In the genomic region with DNA sequence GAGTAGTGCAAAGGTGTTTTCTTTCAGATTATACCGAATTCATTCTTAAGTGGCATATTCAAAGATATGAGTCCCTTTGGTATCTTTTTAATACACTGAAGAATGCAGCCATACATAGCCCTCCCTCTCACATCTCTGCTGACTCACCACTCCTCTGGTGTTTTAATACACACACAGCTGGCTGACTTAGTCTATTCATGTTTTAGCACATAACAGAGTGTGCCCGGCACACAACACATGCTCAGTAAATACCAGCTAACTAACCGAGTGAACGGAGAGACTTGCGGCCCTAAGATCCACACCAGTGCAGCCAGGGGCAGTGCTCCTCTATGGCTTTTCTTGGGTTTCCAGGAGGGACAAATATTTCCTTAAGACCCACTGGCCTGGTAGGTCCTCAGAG, we compare ENCODE assay signal across 16 mouse cellular contexts. TPM values are rescaled to one million over a fixed set of nuclear protein-coding genes. Genes with fewer than 3 reads are reported as not detected.
DNase-seq lines count a peak whose midpoint lies in the region; ATAC-seq and TF ChIP-seq lines count a peak whose summit lies in the region.
"Had no signal": no experiment of that assay in that cellular context is flagged by ENCODE, and none has a peak within 500 bp of the region (broad histone marks: within the 10 kb centered on the region; RNA-seq: fewer than 3 reads in every experiment).

No protein-coding gene starts in this region.

- intact Hi-C loops in gastrocnemius, adult 2 months (cut with DNase I), result no loop called here

- no peak overlapping the region for H3K4me3 ChIP-seq in gastrocnemius, adult 2 months
- H3K4me3 ChIP-seq: erythroblast, embryonic 14.5 days; liver, embryonic 13.5 days; midbrain, embryonic 15.5 days; neural tube, embryonic 12.5 days had no signal

- H3K27ac ChIP-seq in gastrocnemius, adult 2 months, result peak overlapping the region; percentile 16; the same call in 1 of the 2 replicates
- H3K27ac ChIP-seq: hindbrain, embryonic 14.5 days; liver, embryonic 13.5 days; midbrain, embryonic 15.5 days; neural tube, embryonic 12.5 days had no signal

- no peak for DNase-seq in gastrocnemius, adult 2 months
- DNase-seq in gastrocnemius, postnatal 25 days, result no peak
- DNase-seq in layer of hippocampus, adult 11-12 months (ENCODE audit: low spot score), result peak; percentile 56
- DNase-seq in layer of hippocampus, adult 9-10 months (ENCODE audit: low spot score), result no peak
- DNase-seq in right cerebral cortex, postnatal 25 days, result peak; percentile 45
- DNase-seq in right cerebral cortex, postnatal 10 days (ENCODE audit: low spot score in 2 of 2), result no peak
- DNase-seq: cerebellum, adult 2 months; gastrocnemius, postnatal 36 days; kidney, adult 18-20 months; liver, embryonic 13.5 days; lung, postnatal 14 days had no signal

- no peak for TF ChIP-seq CTCF in gastrocnemius, adult 2 months (IDR thresholded peaks at IDR 0.05)

- no peak for ATAC-seq in erythroblast, adult 5-6 weeks (replicated peaks; ENCODE audit: low FRiP score, poor library complexity, severe bottlenecking)
- ATAC-seq: midbrain, embryonic 15.5 days had no signal

RNA-seq across cellular contexts. Expression of a gene that starts 20.3 kb away (rescaled TPM):
- 10 to 100 TPM in 1 of 2 experiments, 1 to 10 TPM in 1; 9.2 to 11.3 TPM for total RNA-seq in gastrocnemius, adult 2 months (2021)
- 10 to 100 TPM in 1 of 2 experiments, 1 to 10 TPM in 1; 7.7 to 10.9 TPM for total RNA-seq in gastrocnemius, postnatal 25 days (2021)
- 0.19 and 0.63 TPM in 2 replicates for total RNA-seq in erythroblast, adult 5-6 weeks (2015; ENCODE audit: low replicate concordance)
- 0.60 and 2.0 TPM in 2 replicates for total RNA-seq in erythroblast, adult 5-6 weeks (2017; ENCODE audit: low replicate concordance)

RNA-seq across cellular contexts. Expression of a gene that starts 35.3 kb away (rescaled TPM):
- total RNA-seq in gastrocnemius, adult 2 months (2021), result 1 to 10 TPM; 3.5 to 4.1 TPM
- 1 to 10 TPM; 3.7 to 4.1 TPM for total RNA-seq in gastrocnemius, postnatal 25 days (2021)
- 11.0 and 16.7 TPM in 2 replicates for total RNA-seq in erythroblast, adult 5-6 weeks (2015; ENCODE audit: low replicate concordance)
- 4.6 and 5.1 TPM in 2 replicates for total RNA-seq in erythroblast, adult 5-6 weeks (2017; ENCODE audit: low replicate concordance)

RNA-seq across cellular contexts. Expression of a gene that starts 35.5 kb away (rescaled TPM):
- under 1 TPM in 1 of 2 experiments, not detected in 1; 0.13 TPM for total RNA-seq in gastrocnemius, adult 2 months (2021)
- total RNA-seq in gastrocnemius, postnatal 25 days (2021), result under 1 TPM; 0.13 to 0.18 TPM
- not detected in 2 replicates for total RNA-seq in erythroblast, adult 5-6 weeks (2015; ENCODE audit: low replicate concordance)
- not detected in 2 replicates for total RNA-seq in erythroblast, adult 5-6 weeks (2017; ENCODE audit: low replicate concordance)

RNA-seq across cellular contexts. Expression of a gene that starts 56.0 kb away (rescaled TPM):
- 100 to 1,000 TPM in 1 of 2 experiments, 10 to 100 TPM in 1; 90.8 to 122 TPM for total RNA-seq in gastrocnemius, adult 2 months (2021)
- total RNA-seq in gastrocnemius, postnatal 25 days (2021), result 100 to 1,000 TPM in 1 of 2 experiments, 10 to 100 TPM in 1; 96.9 to 110 TPM
- total RNA-seq in erythroblast, adult 5-6 weeks (2015; ENCODE audit: low replicate concordance), result 14.6 and 20.8 TPM in 2 replicates
- total RNA-seq in erythroblast, adult 5-6 weeks (2017; ENCODE audit: low replicate concordance), result 31.6 and 35.8 TPM in 2 replicates

Comparison
In these comparisons a context has a peak if more than half of its experiments do, and no peak if none do; other contexts are left out.
1. DNase-seq: peak in layer of hippocampus, adult 11-12 months (single experiment) and right cerebral cortex, postnatal 25 days (single experiment); none in gastrocnemius, adult 2 months (single experiment), gastrocnemius, postnatal 25 days (single experiment), layer of hippocampus, adult 9-10 months (single experiment) and right cerebral cortex, postnatal 10 days (0 of 2).